Mouse (Mus musculus) CH12.LX (cell line): ENCODE results near the gene Rab28.

Experiments
- CHD2 ChIP-seq: IDR thresholded peaks from 2 replicates; pipeline ENCODE4 v1.6.1; 2011; ENCODE audit warnings: low read length, improper control_type of control experiment
- CTCF ChIP-seq, 2 experiments: IDR thresholded peaks in 1 of 2; conservative IDR thresholded peaks in 1 of 2; 2 replicates each; pipeline ENCODE4 v1.5.1; 2011 to 2012; ENCODE audit warnings: low read depth in 2 of 2, low read length in 2 of 2, improper control_type of control experiment in 1 of 2, inconsistent platforms in 1 of 2, mild to moderate bottlenecking in 1 of 2, moderate library complexity in 1 of 2
- HCFC1 ChIP-seq: IDR thresholded peaks from 2 replicates; pipeline ENCODE4 v1.6.1; 2012; ENCODE audit warnings: low read depth, mild to moderate bottlenecking, inconsistent platforms, low read length, improper control_type of control experiment
- POLR2A ChIP-seq: IDR thresholded peaks from 2 replicates; pipeline ENCODE4 v1.6.1; 2011; ENCODE audit warnings: low read depth, mild to moderate bottlenecking, improper control_type of control experiment, low read length
- TCF12 ChIP-seq: IDR thresholded peaks from 2 replicates; pipeline ENCODE4 v1.6.1; 2014; ENCODE audit warnings: low read depth, mild to moderate bottlenecking, inconsistent platforms, low read length, improper control_type of control experiment

- TF ChIP-seq CHD2 (no peak), CTCF (conservative IDR thresholded peaks at IDR 0.05 in 1 of 2, IDR thresholded peaks at IDR 0.05 in 1 of 2; ENCODE audit: low read depth in 2 of 2, low read length in 2 of 2) (no peak), TCF12 (no peak), HCFC1 (no peak), POLR2A (no peak)
Measured at GRCm38 (mm10) chr5:41596242-41597117, 111.5 kb downstream of the Rab28 start.
